Mouse (Mus musculus): ENCODE results near the gene Il13. TPM values are rescaled to one million over a fixed set of nuclear protein-coding genes. Genes with fewer than 3 reads are reported as not detected.

Il13 gene
- total and polyA plus RNA-seq, 3 experiments = not detected

DNA sequence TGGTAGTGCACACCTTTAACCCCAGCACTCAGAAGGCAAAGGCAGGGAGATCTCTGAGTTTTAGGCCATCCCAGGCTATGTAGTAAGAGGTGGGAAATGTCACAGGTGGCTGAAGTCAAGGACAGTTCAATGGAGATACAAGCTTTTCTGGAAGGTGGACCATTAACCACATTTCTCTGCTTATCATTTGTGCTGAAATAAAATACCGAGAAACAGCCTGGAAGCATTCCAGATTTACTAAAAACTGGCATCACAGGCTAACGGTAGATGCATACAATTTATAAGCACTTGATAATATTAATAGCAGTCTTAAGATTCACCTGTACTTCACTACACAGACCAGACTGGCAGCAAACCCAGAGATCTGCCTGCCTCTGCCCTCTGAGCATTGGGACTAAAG lies 17.9 kb upstream of the Il13 start:
- H3K4me1 ChIP-seq (ENCODE audit: control insufficient read depth, insufficient read depth, low read length) = peaks cover 2% of the 10 kb centered on the region; the same call in 1 of the 2 replicates
- no peak for TF ChIP-seq EP300 (IDR thresholded peaks at IDR 0.05; ENCODE audit: insufficient read depth, low read depth, low read length)
- H3K4me3 ChIP-seq = no peak overlapping the region
- no peak for DNase-seq
- WGBS = 85% methylated on average over 2 of the region's 2 CpGs
- no peaks in the 10 kb centered on the region for H3K36me3 ChIP-seq (ENCODE audit: control insufficient read depth, insufficient read depth, low read length)
- no peak overlapping the region for H3K9ac ChIP-seq (ENCODE audit: low read depth, low read length)
- no peak overlapping the region for H3K27ac ChIP-seq
- H3K79me2 ChIP-seq (replicated peaks; ENCODE audit: control insufficient read depth, insufficient read depth, low read length) = no peaks in the 10 kb centered on the region
- intact Hi-C loops (cut with DNase I) = no loop called here
- no peaks in the 10 kb centered on the region for H3K27me3 ChIP-seq (ENCODE audit: control insufficient read depth, insufficient read depth, low read length)

DNA sequence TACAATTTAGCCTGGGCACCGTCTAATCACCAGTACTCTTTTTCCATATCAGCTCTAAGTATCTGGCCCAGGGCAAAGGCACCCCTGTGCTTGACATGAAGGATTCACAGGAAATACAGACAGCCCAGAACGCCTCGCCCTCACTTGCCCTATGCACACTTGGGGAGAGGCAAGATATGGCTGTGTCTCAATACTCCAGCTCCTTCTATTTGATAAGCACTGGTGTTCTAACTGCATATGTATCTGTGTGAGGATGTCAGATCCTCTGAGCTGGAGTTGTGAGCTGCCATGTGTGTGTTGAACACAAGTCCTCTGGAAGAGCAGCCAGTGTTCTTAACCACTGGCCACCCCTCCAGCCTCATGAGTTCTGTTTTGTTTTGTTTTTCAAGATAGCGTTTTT lies 16.9 kb upstream of the Il13 start:
- no peaks in the 10 kb centered on the region for H3K36me3 ChIP-seq (ENCODE audit: control insufficient read depth, insufficient read depth, low read length)

DNA sequence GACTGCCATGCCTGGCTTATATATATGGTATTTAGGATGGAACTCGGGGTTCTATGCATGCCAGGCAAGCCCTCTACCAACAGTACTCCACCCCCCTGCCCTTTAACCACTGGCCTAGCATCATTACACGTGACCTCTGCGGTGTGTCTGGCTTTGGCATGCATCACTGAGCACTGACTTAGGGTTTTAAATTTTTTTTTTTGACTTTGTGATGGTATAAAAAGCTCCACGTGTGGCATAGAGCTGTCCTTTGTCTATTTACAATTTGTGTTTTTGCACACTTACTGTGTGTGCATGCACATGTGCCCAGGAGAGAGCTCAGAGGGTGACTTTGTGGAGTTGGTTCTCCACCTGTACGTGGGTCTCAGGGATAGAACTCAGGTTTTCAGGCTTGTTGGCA lies 9.5 kb upstream of the Il13 start:
- Histone ChIP-seq H3K36me3 (ENCODE audit: control insufficient read depth, insufficient read depth, low read length) (no peaks in the 10 kb centered on the region), H3K79me2 (replicated peaks; ENCODE audit: control insufficient read depth, insufficient read depth, low read length) (no peaks in the 10 kb centered on the region), H3K4me3 (no peak overlapping the region), H3K27ac (no peak overlapping the region), H3K27me3 (ENCODE audit: control insufficient read depth, insufficient read depth, low read length) (no peaks in the 10 kb centered on the region), H3K9ac (ENCODE audit: low read depth, low read length) (no peak overlapping the region), H3K4me1 (ENCODE audit: control insufficient read depth, insufficient read depth, low read length) (no peaks in the 10 kb centered on the region)
- intact Hi-C loops (cut with DNase I) = no loop called here
- 84% methylated on average over 5 of the region's 5 CpGs for WGBS
- TF ChIP-seq EP300 (IDR thresholded peaks at IDR 0.05; ENCODE audit: insufficient read depth, low read depth, low read length) (no peak), CTCF (IDR thresholded peaks at IDR 0.05) (no peak), POLR2A (IDR thresholded peaks at IDR 0.05; ENCODE audit: insufficient read depth, low read depth, low read length) (no peak)
- no peak for DNase-seq

More for the DNA sequence above, 16.9 kb upstream of the Il13 start:
- H3K27ac ChIP-seq = no peak overlapping the region
- no peak overlapping the region for H3K9ac ChIP-seq (ENCODE audit: low read depth, low read length)
- H3K4me1 ChIP-seq (ENCODE audit: control insufficient read depth, insufficient read depth, low read length) = peaks cover 2% of the 10 kb centered on the region; the same call in 1 of the 2 replicates
- no peak for DNase-seq
- H3K27me3 ChIP-seq (ENCODE audit: control insufficient read depth, insufficient read depth, low read length) = no peaks in the 10 kb centered on the region
- intact Hi-C loops (cut with DNase I) = no loop called here
- no peak for TF ChIP-seq POLR2A (IDR thresholded peaks at IDR 0.05; ENCODE audit: insufficient read depth, low read depth, low read length)
- TF ChIP-seq CTCF (IDR thresholded peaks at IDR 0.05) = no peak
- no peak for TF ChIP-seq EP300 (IDR thresholded peaks at IDR 0.05; ENCODE audit: insufficient read depth, low read depth, low read length)
- H3K4me3 ChIP-seq = no peak overlapping the region
- WGBS = 84% methylated on average over 4 of the region's 4 CpGs
- H3K79me2 ChIP-seq (replicated peaks; ENCODE audit: control insufficient read depth, insufficient read depth, low read length) = no peaks in the 10 kb centered on the region

- no peak overlapping the region for H3K27ac ChIP-seq
Observed at GRCm38 (mm10) chr11:53642744-53643279, 8.3 kb upstream of the Il13 start.

GRCm38 (mm10) chr11:53637803-53638260 lies 3.3 kb upstream of the Il13 start:
- Histone ChIP-seq H3K79me2 (replicated peaks; ENCODE audit: control insufficient read depth, insufficient read depth, low read length) (no peaks in the 10 kb centered on the region), H3K36me3 (ENCODE audit: control insufficient read depth, insufficient read depth, low read length) (no peaks in the 10 kb centered on the region), H3K4me1 (ENCODE audit: control insufficient read depth, insufficient read depth, low read length) (no peaks in the 10 kb centered on the region), H3K27ac (no peak overlapping the region), H3K27me3 (ENCODE audit: control insufficient read depth, insufficient read depth, low read length) (peaks cover 6% of the 10 kb centered on the region), H3K9ac (ENCODE audit: low read depth, low read length) (no peak overlapping the region), H3K4me3 (no peak overlapping the region)
- intact Hi-C loops (cut with DNase I) = no loop called here
- no peak for TF ChIP-seq POLR2A (IDR thresholded peaks at IDR 0.05; ENCODE audit: insufficient read depth, low read depth, low read length)
- 82% methylated on average over 10 of the region's 10 CpGs for WGBS
- no peak for DNase-seq

More at GRCm38 (mm10) chr11:53642744-53643279, 8.3 kb upstream of the Il13 start:
- no peak overlapping the region for H3K9ac ChIP-seq (ENCODE audit: low read depth, low read length)
- no peak for DNase-seq
- no peaks in the 10 kb centered on the region for H3K36me3 ChIP-seq (ENCODE audit: control insufficient read depth, insufficient read depth, low read length)
- WGBS = 69% methylated on average over 12 of the region's 12 CpGs
- H3K4me3 ChIP-seq = no peak overlapping the region
- no peaks in the 10 kb centered on the region for H3K4me1 ChIP-seq (ENCODE audit: control insufficient read depth, insufficient read depth, low read length)
- no peaks in the 10 kb centered on the region for H3K79me2 ChIP-seq (replicated peaks; ENCODE audit: control insufficient read depth, insufficient read depth, low read length)
- intact Hi-C loops (cut with DNase I) = no loop called here
- H3K27me3 ChIP-seq (ENCODE audit: control insufficient read depth, insufficient read depth, low read length) = no peaks in the 10 kb centered on the region
- peak; percentile 36 for TF ChIP-seq CTCF (IDR thresholded peaks at IDR 0.05)
- TF ChIP-seq EP300 (IDR thresholded peaks at IDR 0.05; ENCODE audit: insufficient read depth, low read depth, low read length) = no peak

DNA sequence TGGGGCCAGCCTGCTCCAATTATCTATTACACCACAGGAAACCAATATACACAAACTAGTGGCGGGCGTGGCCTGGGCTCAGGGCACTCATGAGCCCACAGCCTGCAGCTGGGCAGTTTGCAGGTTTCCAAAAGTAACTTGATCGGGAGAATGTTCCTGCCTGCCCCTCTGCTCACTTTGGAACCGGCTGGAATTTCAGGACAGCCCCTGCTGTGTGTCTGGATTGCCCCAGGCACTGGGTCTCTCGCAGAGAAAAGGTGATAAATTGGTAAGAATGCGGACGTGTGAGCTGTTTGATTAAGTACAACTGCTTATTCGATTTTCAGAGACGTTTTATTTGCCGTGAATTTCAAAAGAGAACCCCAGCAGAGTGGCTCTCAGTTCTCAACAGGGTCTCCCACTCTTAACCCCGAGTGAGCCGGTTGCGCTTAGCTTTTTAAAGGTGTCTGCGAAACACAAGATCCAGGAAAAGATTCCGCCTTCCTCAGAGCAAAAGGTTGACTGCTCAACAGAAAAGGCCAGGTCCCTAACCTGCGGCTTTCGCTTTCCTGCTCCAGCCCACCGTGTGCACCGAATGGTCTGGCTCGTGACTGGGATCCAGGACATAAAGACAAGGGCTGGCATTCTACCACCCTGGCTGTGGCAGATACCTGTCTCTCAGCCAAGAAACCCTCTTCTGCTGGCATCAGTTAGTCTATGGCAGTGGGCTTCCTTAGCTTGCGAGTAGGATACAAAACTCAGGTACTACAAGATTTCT lies 2.7 kb upstream of the Il13 start:
- H3K79me2 ChIP-seq (replicated peaks; ENCODE audit: control insufficient read depth, insufficient read depth, low read length) = no peaks in the 10 kb centered on the region
- 49% methylated on average over 21 of the region's 21 CpGs for WGBS
- TF ChIP-seq EP300 (IDR thresholded peaks at IDR 0.05; ENCODE audit: insufficient read depth, low read depth, low read length) (no peak), CTCF (IDR thresholded peaks at IDR 0.05) (no peak), POLR2A (IDR thresholded peaks at IDR 0.05; ENCODE audit: insufficient read depth, low read depth, low read length) (no peak)

More for the DNA sequence above, 2.7 kb upstream of the Il13 start:
- Histone ChIP-seq H3K9ac (ENCODE audit: low read depth, low read length) (no peak overlapping the region), H3K4me3 (no peak overlapping the region), H3K27me3 (ENCODE audit: control insufficient read depth, insufficient read depth, low read length) (peaks cover 6% of the 10 kb centered on the region), H3K4me1 (ENCODE audit: control insufficient read depth, insufficient read depth, low read length) (no peaks in the 10 kb centered on the region), H3K27ac (no peak overlapping the region), H3K36me3 (ENCODE audit: control insufficient read depth, insufficient read depth, low read length) (no peaks in the 10 kb centered on the region)
- intact Hi-C loops (cut with DNase I) = no loop called here
- DNase-seq = no peak
